Mouse (Mus musculus) erythroblast, adult 5-6 weeks (primary cell): ENCODE data around the gene Prr5. TPM values are rescaled to one million over a fixed set of nuclear protein-coding genes. Genes with fewer than 3 reads are reported as not detected.

Experiments used
- ATAC-seq: replicated peaks from 2 replicates; pipeline ENCODE4 v1.8.0; 2016; ENCODE audit warnings: moderate number of reproducible peaks, mild to moderate bottlenecking, moderate TSS enrichment, inconsistent platforms; ENCODE audit not compliant: poor library complexity, low FRiP score, severe bottlenecking
- total RNA-seq, 2 experiments: library from RNA; stranded (forward) in 1 of 2; stranded (reverse) in 1 of 2; fragments of 150-400 nt in 1 of 2; fragments of 200-764, 138-1000 nt in 1 of 2; gene quantifications; 2 replicates each; pipeline versions ENCODE4 v1.2.3 to v1.2.4; 2015 to 2017; ENCODE audit warnings: low replicate concordance in 2 of 2

Gene Prr5
- total RNA-seq, 2 experiments from 2014 or later: 0.09 TPM; not detected in 1

DNA sequence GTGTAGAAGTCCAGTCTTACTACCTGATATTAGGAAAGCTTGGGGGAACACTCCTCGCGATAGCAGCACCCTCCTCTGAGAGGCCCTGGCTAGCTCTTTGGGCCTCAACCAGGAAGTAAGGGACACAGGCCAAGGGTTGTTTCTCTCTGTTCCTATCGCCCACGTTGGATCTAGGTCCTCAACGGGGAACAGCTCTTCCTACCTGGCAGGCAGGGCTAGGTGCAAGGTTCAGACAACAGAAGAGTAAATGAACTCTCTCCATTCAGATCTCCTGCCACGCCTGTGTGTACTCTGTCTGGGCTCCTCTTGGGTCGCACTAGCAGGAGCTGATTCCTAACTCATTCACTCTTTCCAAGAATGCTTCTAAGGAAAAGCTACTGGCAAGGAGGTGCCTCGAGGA, 5.9 kb downstream of the Prr5 start:
- ATAC-seq: no peak

DNA sequence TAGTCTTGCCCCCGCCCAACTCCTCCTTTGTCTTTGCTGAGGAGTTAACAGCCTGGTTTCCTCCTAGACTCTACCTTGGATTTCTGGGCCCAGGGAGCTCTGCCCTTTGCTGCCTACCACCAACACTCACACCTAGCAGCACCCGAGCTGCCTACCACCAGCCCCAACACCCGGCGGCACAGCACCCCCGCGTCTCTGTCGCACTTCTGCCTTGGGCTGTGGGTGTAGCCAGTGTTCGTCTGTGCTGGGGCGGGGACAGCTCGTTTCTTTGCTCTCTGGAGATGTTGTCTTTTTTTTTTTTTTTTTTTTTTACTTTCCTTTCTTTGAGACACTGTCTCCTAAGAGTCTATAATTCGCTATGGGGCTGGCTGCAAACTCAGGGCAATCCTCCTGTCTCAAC, 8.5 kb downstream of the Prr5 start:
- ATAC-seq: no peak

DNA sequence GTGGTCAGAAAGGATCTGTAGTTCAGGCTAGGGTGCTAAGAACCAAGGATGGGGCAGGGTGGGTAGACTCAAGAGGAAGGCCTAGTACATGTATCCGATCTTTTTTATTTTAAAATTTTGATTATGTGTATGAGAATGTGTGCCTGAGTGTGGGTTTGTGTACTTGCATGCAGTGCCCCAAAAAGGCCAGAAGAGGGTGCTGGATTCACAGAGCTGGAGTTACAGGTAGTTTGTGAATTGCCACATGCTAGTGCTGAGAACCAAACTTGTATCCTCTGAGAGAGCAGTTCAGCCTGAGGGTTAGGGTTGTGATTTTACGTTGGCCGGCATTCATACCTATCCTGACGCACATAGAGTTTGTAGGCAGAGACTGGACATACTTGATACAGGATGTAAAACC, 9.7 kb downstream of the Prr5 start:
- no peak for ATAC-seq

DNA sequence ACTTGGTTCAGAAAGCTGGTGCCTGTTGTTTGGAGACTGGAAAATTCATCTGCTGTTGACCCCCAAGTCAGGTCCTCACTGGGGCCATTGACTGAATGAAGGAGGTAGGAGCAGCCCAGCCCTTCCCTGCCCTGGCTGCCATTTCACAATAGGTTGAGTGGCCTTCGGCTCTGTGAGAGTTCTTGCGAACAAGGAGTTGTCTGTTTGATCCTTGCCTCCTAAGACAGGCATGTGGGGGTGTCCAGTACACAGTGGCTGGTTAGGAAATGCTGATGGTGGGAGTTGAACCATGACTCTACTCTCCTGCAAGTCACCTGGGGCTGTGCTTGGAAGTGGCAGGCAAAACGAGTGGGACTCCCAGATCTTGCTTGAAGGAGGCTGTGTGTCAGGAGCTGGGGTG, 10.4 kb downstream of the Prr5 start:
- no peak for ATAC-seq

DNA sequence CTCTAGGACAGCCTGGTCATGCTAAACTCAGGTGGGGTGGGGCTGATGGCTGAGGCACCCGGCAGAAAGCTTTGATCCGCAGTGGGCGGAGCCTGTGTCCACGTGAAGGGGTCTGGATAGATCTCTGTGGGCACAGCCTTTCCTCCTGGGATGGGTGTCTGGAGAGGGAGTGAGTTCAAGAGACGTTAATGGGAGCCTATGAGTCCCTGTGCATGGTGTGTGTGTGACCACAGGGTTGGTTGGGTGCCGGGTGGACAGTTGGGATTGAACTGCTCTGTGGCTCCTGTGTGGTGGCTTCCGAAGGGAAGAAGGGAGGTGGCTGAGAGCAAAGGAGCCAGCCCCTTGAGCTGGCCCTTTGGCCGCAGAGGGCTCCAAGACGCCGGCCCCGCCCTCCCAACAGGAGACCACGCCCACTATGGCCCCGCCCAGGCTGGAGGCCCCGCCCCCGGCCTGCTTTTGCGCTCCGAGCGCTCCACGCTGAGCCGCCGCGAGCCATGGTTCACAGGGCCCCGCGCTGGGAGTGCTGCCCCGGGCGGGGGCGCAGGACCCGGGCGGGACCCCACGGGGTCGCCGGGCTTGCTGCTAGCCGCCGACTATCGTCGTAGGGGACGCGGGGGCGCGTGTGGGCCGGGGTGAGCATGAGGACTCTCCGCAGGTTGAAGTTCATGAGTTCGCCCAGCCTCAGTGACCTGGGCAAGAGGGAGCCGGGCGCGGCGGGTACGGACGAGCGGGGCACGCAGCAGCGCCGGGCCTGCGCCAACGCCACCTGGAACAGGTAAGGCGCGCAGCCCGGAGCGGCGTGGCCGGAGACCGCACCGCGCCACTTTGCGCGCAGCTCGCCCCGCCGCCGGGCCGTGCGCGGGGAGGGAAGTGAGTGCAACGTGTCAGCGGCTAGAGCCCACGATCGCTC, 11.4 kb downstream of the Prr5 start:
- 0 out of 2 replicates have a peak, but pooled peaks have one; percentile 32 for ATAC-seq

DNA sequence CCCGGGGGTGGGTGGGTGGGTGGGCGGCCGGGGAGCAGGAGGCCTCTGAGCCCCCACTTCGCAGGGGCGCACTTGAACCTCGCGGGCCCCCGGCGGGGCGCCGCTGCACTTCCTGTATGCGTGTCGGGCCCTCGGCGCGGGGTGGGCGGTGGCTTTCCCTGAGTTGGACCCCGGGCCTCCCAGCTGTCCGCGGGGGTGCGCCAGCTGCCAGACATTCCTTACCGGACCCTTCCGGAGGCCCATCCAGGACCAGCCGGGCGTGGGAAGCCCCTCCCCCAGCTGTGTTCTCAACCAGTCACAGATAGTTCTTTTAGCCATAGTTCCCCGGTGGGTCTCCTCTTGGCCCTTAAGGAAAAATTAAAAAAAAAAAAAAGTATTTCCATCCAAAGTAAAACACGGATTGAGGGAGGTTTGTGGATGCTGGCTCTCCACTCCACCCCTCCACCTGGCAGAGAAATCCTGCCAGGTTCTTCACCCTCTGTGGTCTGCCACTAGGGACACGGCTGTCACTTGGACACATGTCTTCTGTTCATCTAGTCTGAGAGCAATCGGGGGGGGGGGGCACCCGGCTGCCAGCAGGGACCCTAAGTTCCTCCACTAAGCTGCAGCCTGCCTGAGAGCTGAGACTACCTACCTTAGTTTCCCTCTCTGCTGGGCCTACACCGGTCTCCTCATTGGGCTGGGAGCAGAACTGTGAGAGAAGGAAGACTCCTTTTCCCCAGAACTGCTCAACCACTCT, 12.2 kb downstream of the Prr5 start:
- ATAC-seq: no peak

DNA sequence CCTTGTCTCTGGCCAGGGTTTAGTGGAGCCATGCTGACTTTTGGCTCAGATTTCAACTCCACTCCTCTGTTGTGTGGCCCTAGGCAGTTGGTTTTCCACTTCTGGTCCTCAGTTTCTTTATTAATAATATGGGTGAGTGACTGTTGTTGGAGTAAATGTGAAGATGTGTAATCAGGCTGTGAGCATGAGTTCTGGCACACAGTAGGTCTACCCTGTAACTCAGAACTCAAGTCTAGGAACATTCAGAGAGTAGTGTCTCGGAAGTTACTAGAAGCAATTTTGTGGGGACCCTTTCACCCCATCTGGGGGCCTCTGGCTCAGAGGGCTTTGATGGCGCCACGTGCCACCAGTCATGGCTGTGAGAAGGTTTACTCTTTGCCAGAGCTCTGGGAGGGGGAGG, 12.8 kb downstream of the Prr5 start:
- no peak for ATAC-seq

DNA sequence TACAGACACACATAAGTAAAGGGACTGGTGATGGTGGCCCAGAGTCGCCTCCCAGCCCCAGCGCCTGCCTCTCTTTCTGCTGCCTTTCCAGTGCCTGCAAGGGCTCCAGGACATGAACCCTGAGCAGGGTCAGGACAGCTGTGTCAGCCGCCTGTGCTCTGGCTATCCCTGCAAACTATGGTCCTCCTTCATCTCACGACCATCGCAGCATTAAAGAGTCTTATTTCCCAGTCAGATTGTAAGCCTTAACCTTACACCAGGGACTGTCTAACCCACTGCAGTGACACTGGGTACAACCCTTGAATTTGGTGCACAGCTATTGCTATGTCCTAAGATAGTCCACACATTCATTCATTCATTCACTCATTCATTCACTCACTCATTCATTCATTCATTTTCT, 13.4 kb downstream of the Prr5 start:
- ATAC-seq: no peak

DNA sequence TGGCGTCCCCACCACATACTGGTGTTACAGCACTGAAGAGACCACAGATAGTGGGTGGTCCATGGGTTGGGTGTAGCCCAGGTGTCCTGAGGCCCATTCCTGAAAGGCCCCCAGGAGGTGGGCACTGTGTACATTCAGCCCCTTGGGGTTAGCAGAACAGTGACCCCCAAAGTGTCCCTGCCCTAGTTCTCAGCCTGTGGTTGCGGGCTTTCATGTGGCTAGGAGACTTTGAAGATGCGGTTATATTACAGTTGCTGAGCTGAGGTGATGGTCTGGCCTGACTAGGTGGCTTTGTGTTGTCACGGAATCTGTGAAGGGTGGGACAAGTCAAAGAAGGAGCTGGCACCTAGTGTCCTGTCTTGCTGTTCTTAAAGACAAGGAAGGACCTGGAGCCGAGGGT, 15.1 kb downstream of the Prr5 start:
- ATAC-seq: no peak

DNA sequence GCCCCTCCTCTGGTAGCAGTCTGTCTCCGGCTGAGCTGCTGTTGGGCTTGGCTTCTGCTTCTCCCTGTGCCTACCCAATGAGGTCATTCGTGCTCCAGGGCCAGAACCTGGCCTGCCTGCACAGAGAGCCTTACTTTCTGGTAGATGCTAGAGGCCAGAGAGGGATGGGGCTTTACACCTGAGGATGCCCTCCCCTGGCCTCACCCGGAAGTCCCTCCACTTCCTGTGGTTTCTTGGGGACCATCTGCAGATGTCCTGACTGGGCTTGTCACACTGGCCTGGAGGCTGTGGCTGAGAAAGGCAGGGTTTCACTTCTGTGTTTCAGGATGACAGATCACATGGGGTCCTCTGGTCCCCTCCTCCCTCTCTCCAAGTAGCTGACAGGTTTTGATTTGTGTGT, 16.0 kb downstream of the Prr5 start:
- no peak for ATAC-seq

DNA sequence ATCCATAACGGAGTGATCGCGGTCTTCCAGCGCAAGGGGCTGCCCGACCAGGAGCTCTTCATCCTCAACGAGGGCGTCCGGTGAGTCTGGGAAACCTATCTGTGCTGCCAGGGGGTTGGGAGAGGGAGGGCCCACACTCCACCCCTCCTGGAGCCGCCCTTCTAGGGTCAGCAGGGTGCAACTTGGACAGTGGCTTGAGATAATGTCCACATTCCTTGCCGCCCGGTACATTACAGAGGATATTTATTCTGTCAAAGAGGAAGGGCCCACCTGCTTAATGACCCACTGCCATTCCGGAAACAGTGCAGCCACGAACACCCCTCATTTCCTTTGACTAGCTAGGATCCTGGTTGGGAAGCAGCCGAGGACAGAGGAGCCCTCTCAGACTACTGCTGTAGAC, 18.5 kb downstream of the Prr5 start:
- ATAC-seq: no peak

DNA sequence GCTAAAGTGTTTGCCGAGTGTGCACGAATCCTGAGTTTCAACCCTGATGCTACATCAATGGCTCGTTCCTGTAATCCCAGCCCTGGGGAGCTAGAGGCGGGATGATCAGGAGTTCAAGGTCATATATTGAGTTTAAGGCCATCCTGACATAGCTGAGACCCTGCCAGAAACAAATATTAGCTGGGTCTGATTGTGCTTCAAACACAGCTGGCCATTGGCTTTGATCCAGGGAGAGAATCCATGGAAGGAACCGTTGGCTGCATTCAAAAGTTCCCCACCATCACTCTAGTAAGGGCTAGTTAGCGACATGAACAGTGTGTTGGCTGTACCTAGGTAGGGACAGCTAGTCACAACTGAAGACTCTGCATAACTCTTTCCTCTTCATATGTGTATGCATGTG, 19.9 kb downstream of the Prr5 start:
- ATAC-seq: no peak

DNA sequence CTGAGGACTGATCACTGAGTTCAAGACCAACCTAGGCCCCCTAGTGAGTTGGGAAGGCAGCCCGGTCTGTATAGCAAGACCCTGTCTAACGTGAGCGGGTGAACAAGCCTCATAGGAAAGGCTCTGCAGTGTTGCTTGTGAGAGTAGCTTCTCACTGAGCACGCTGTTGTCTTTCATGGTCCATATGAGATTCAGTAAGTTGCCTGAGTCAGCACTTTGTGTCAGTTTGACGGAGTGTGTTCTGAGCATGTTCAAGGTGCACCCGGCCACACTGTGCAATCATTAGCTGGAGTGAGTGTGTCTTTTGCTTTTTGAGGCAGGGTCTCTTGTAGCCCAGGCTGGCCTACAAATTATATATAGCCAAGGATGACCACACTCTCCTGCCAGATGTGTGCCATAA, 22.1 kb downstream of the Prr5 start:
- ATAC-seq: no peak

DNA sequence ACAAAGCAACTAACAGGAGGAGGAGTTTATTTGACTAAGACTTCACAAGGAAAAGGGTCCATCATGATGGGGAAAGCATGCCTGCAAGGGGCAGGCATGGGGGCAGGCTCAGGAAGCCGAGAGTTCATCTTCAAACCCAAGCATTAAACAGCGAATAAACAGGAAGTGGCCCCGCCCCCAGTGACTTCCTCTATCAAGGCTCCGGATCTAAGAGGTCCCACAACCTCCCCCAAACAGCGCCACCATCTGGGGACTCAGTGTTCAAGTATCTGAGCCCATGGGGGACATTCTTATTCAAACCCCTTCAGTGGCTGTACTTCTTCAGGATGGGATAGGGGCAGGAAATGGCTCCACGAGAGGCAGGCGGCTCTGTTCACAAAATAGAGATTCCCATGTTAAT, 23.2 kb downstream of the Prr5 start:
- no peak for ATAC-seq

DNA sequence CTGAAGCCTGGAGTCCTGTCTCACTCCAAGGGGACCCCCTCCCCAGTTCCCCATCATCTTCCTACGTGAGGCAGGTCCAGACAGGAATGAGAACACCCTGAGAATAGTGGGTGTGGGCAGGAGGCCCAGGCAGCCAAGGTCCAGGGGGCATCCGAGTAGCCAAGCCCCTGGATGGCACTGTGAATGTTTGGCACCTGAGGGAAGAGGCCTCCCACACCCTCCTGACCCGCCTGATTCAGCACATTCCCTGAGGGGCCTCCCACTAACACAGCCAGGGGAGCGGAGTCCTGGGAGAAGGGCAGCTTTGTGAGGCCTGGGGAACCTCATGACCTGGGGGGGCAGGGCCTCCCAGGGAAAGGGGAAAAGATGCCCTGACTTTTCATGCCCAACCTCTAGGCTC, 26.6 kb downstream of the Prr5 start:
- no peak for ATAC-seq

DNA sequence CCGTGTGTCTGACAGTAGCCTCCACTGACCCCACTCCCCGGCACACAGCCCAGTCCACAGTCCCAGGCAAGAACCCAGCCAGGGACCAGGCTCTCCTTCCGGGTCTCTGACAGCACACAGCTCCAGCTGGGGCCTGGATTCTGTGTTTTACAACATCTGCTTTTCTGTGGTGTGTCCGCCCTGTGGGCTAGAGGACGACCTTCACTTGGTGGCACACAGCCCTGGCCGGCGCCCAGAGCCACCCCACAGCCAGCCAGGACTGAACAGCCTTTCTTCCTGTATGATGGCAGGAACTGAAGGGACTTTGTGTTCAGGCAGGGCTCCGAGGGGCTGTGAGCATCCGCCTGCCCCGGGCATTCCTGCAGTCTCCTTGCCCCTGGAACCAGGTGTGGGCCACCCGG, 28.2 kb downstream of the Prr5 start:
- ATAC-seq: no peak

DNA sequence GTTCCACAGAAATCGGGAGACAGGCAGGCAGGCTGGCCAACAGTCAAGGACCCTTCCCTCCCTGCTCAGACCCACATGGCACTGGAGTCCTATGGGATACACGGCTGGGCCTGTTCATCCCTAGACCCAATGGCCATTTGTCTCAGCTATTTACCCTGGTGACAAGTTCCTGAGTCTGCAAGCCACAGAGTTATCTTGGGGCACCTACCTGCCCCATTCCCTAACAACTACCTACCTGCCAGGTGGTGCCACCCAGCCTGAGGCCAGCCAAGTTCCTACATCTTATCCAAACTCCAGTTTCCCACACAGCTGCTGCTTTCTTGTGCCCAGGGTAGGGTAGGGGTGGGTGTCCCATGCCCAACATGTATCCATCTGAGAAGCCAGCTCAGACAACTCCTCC, 28.8 kb downstream of the Prr5 start:
- ATAC-seq: no peak

DNA sequence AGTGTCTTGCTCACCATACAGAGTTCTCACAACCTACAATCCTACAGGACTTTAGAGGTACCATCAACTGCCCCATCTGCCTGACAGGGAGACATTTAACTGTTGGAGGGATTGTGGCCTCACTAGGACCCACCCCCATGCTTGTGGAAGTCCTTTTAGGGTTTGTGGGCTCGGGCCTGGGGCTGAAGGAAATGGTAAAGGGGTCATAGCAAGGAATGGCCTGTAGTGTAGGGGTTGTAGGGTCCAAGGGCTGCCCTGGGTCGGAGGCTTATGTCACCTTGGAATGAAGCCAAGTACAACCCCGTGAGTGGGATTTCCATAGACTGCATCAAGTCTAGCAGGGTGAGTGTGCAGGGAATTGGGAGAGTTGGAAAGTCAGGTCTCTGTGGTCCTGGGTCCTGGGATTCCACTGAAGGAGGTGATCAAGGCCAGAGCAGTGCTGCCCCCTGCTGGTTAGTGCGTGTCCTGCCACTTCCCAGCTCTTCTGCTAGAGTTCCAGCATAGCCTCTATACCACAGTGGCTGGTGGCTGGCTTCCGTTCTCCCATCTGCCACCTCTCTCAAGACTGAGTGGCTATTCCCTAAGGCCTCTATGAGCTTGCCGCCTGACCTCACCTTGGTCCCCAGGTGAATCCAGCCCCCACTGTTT, 30.9 kb downstream of the Prr5 start:
- ATAC-seq: no peak

DNA sequence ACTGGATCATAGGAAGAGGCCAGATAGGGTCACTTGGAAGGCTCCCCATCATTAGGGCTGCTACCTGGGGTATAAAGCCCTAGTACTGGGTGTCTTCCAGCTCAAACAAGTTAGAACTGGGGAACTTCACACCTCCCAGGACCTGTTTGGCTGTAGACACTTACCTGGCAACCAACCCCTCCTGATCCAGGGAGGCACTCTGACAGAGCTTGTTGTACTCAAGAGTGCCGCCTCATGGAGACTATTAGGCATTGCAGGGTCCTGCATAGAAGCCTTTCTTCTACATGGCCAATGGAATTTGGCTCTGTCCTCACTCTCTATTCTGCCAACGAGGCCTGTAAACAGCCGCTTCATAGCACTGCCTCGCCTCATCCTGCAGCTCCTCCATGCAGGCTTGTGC, 32.5 kb downstream of the Prr5 start:
- ATAC-seq: no peak

DNA sequence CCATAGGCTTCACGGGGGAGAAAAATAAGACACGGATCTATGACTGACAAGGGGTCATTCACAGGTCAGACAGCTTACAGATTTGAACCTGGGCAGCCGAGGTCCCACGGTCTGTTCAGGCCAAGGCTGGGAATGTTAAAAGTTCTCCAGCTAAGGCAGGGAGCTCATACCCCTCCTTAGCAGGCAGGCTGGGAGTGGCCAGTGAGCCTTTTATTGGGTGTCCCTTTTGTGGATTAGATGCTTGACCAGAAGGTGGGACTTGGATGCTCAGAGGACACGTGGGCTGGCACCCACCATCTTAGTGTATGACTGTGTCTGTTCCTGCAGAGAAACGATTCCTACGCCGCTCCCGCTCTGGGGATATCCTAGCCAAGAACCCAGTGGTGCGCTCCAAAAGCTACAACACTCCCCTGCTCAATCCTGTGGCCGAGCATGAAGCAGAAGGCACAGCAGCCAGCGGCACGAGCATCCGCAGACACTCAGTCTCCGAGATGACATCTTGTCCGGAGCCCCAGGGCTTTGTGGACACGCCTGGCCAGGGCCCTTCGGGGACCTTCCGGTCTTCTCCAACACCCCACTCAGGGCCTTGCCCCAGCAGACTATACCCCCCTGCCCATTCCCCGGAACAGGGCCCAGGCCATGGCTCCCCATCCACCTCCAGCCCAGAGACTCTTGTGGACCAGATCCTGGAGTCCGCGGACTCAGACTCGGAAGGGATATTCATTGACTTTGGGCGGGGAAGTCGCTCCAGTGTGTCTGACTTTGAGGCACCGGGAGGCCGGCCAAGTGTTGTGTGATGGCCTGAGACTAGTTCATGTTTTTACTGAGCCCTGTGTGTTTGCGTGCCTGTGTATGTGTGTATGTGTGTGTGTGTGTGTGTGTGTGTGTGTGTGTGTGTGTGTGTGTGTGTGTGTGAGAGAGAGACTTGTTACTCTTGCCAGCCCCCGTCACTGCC, 33.2 kb downstream of the Prr5 start:
- ATAC-seq: no peak
